Mouse (Mus musculus): Measurements from ENCODE around the gene Gm2974.
"Not testable (repeated sequence)": the region's sequence is repeated elsewhere in the genome, so short reads cannot be mapped to it uniquely, and the experiment has no call there.

Gm2974 gene

DNA sequence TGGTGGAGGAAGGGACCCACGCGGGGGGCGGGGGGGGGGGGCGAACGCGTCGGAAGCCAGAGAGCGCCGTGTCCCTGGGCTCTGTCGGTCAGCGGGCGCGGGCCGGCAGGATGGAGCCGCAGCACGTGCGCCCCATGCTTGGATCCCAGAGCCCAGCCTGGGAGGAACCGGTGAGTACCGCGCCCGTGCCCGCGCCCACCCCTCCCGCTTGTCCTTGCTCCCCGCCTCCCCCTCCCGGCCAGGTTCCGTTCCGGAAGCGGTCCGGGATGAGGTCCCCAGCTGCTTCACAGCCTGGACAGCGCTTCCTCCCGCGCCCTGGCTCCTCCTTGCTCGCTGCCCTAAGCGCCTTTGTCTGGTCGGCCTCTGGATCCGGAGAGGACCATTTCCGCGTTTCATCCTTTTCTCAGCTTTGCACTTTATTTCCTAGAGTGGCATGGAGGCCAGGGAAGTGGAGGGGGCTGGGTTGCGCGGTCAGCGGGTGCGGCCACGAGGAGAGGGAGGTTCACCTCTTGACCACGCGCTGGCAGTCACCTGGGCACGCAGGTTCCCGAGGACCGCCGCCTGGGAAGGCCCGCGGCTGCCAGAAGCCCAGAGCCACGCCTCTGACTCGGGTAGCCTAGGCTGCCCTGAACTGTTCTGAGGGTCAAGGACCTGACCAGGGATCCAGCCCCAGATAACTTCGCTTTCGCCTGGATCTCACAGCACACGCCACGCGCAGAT is at the start of gene Gm2974:
Gene Gm2974, plus strand, starts transcription at position 86 of the 720 bp plus-strand sequence.
- not testable (repeated sequence) for DNase-seq (ENCODE audit: low spot score in 2 of 2)

- not testable (repeated sequence) for DNase-seq (ENCODE audit: low spot score in 2 of 2)
Measured at GRCm38 (mm10) chr14:4141646-4142045, 40.7 kb upstream of the Gm2974 start.

GRCm38 (mm10) chr14:4164730-4165129 is 17.6 kb upstream of the Gm2974 start, which contains the start of gene Gm3127:
Gm3127 (plus strand) TSS chr14:4165030.
- not testable (repeated sequence) for DNase-seq (ENCODE audit: low spot score in 2 of 2)

DNA sequence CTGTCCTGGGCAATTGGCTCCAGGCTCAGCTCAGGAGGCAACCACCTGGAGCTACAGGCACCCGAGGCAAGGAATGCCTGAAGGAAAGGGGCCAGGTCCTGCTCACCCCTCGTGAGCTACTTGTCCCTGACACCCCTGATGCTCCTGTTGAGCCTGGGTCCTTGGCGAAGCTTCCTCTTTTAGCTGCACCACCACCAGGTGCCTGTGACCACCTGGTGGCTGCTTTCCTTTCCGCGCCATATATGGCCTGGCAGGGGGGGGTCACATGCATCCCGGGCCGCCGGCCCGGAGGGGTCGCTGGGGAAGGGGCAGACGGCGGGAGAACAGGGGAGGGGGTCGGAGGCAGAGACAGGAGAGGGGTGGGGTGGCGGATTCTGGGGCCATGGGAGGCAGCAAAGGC is 346 bp upstream of the Gm2974 start:
- peak in 1 of 2 experiments; percentile 1 for DNase-seq (ENCODE audit: low spot score in 2 of 2)

- DNase-seq (ENCODE audit: low spot score in 2 of 2): not testable (repeated sequence)
Measured at GRCm38 (mm10) chr14:4183375-4183774, 999 bp downstream of the Gm2974 start.

DNA sequence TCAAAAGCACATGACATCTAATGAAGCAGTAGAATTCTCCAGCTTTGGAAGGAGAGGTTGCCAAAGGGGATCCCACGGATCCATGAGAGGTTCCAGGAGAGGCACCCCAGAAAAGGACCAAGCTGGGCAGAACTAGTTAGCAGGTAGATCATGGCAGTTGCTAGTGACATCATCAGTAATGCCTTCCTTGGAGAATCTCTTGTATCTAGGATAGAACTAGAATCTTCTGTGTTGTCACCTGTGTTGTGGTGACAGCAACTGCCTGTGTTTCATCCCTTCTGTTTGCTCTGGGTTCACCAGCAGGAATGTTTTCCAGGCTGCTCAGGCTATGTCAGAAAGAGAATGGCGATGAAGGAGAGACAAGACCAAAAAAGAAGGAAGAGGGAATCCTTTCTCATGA is 67.0 kb downstream of the Gm2974 start, which contains the start of gene Gm3138:
Gene Gm3138, plus strand, starts transcription at position 301 of the 400 bp plus-strand sequence.
- DNase-seq (ENCODE audit: low spot score in 2 of 2): not testable (repeated sequence)
